Mouse (Mus musculus) brain, embryonic 14.5 days (tissue): ENCODE measurements around the gene Dbx1.

ENCODE experiments used
- CTCF ChIP-seq: fragments of 200-500 bp; IDR thresholded peaks from 2 replicates; pipeline ENCODE4 v1.5.1; 2012; ENCODE audit warnings: inconsistent platforms, mild to moderate bottlenecking, moderate library complexity, borderline replicate concordance; ENCODE audit not compliant: insufficient read depth, insufficient read length; ENCODE audit errors: extremely low read depth
- POLR2A ChIP-seq: fragments of 200-500 bp; IDR thresholded peaks from 2 replicates; pipeline ENCODE4 v1.6.1; 2012; ENCODE audit warnings: mild to moderate bottlenecking, inconsistent platforms, borderline replicate concordance; ENCODE audit not compliant: poor library complexity, insufficient read depth, insufficient read length, severe bottlenecking; ENCODE audit errors: extremely low read depth

DNA sequence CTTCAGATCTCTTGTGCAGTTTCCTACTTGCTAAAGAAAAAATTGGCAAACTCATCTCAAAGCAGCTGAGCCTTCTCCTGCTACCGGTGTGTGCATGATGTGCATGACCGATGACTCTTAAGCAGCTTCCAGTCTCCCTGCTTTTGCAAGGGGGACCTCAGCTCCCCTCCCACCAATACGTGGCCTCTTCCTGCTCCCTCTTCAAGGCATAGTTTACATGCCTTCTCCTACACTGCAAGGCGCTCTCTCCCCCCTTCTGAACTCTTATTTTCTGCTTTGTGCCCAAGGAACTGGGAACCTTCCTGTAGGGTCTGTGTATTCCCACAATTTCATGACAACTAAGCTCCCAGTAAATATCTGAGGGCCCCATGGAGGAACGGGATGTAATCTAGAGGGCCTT, 40.0 kb upstream of the Dbx1 start:
- TF ChIP-seq CTCF (no peak), POLR2A (no peak)
